Mouse (Mus musculus): Measurements from ENCODE around the gene Il16. TPM values are rescaled to one million over a fixed set of nuclear protein-coding genes. Genes with fewer than 3 reads are reported as not detected.
A peak's percentile ranks its signal among the peaks of the same experiment; 100 is the strongest.

Gene Il16
- polyA plus RNA-seq, 1 experiment from 2014 or later = 4.4 TPM

- ATAC-seq (ENCODE audit: insufficient number of reproducible peaks, insufficient read depth, low FRiP score, low read depth) = no peak
- peaks cover 4% of the 10 kb centered on the region; the same call in 1 of the 2 replicates for H3K4me1 ChIP-seq (ENCODE audit: control insufficient read depth, insufficient read depth, low read length)
- no peaks in the 10 kb centered on the region for H3K9me3 ChIP-seq (ENCODE audit: control insufficient read depth, low read depth, low read length)
- no peak overlapping the region for H3K27ac ChIP-seq (ENCODE audit: low read length)
- H3K36me3 ChIP-seq (ENCODE audit: control insufficient read depth, insufficient read depth, low read length) = no peaks in the 10 kb centered on the region
- no peak overlapping the region for H3K4me3 ChIP-seq (ENCODE audit: low read depth, low read length)
- no peak overlapping the region for H3K9ac ChIP-seq (replicated peaks; ENCODE audit: low read depth, low read length)
- WGBS = 84% methylated on average over 2 of the region's 2 CpGs
- H3K4me2 ChIP-seq (replicated peaks; ENCODE audit: low read depth, low read length) = no peak overlapping the region
- no peaks in the 10 kb centered on the region for H3K27me3 ChIP-seq (ENCODE audit: control insufficient read depth, insufficient read depth, low read length)
Observed at GRCm38 (mm10) chr7:83653605-83654051, 91.9 kb downstream of the Il16 start.

- H3K9me3 ChIP-seq (ENCODE audit: control insufficient read depth, low read depth, low read length) = no peaks in the 10 kb centered on the region
- WGBS = 84% methylated on average over 5 of the region's 5 CpGs
Observed at GRCm38 (mm10) chr7:83652498-83652897, 93.0 kb downstream of the Il16 start.

GRCm38 (mm10) chr7:83650638-83651037, 94.9 kb downstream of the Il16 start:
- no peak overlapping the region for H3K27ac ChIP-seq (ENCODE audit: low read length)
- no peak for ATAC-seq (ENCODE audit: insufficient number of reproducible peaks, insufficient read depth, low FRiP score, low read depth)
- no peaks in the 10 kb centered on the region for H3K9me3 ChIP-seq (ENCODE audit: control insufficient read depth, low read depth, low read length)
- H3K4me1 ChIP-seq (ENCODE audit: control insufficient read depth, insufficient read depth, low read length) = peaks cover 6% of the 10 kb centered on the region; the same call in 1 of the 2 replicates
- H3K9ac ChIP-seq (replicated peaks; ENCODE audit: low read depth, low read length) = no peak overlapping the region
- no peaks in the 10 kb centered on the region for H3K36me3 ChIP-seq (ENCODE audit: control insufficient read depth, insufficient read depth, low read length)
- H3K27me3 ChIP-seq (ENCODE audit: control insufficient read depth, insufficient read depth, low read length) = no peaks in the 10 kb centered on the region
- H3K4me3 ChIP-seq (ENCODE audit: low read depth, low read length) = no peak overlapping the region
- no peak overlapping the region for H3K4me2 ChIP-seq (replicated peaks; ENCODE audit: low read depth, low read length)
- whole genome bisulfite sequencing = 90% methylated on average over 5 of the region's 5 CpGs

More at GRCm38 (mm10) chr7:83652498-83652897, 93.0 kb downstream of the Il16 start:
- H3K4me1 ChIP-seq (ENCODE audit: control insufficient read depth, insufficient read depth, low read length) = peaks cover 6% of the 10 kb centered on the region; the same call in 1 of the 2 replicates
- H3K4me3 ChIP-seq (ENCODE audit: low read depth, low read length) = no peak overlapping the region
- H3K27ac ChIP-seq (ENCODE audit: low read length) = no peak overlapping the region
- no peak overlapping the region for H3K4me2 ChIP-seq (replicated peaks; ENCODE audit: low read depth, low read length)
- no peak for ATAC-seq (ENCODE audit: insufficient number of reproducible peaks, insufficient read depth, low FRiP score, low read depth)
- no peaks in the 10 kb centered on the region for H3K27me3 ChIP-seq (ENCODE audit: control insufficient read depth, insufficient read depth, low read length)
- no peaks in the 10 kb centered on the region for H3K36me3 ChIP-seq (ENCODE audit: control insufficient read depth, insufficient read depth, low read length)
- no peak overlapping the region for H3K9ac ChIP-seq (replicated peaks; ENCODE audit: low read depth, low read length)

GRCm38 (mm10) chr7:83648807-83649206, 96.7 kb downstream of the Il16 start:
- Histone ChIP-seq H3K27me3 (ENCODE audit: control insufficient read depth, insufficient read depth, low read length) (no peaks in the 10 kb centered on the region), H3K4me3 (ENCODE audit: low read depth, low read length) (no peak overlapping the region), H3K9ac (replicated peaks; ENCODE audit: low read depth, low read length) (no peak overlapping the region), H3K4me1 (ENCODE audit: control insufficient read depth, insufficient read depth, low read length) (peaks cover 6% of the 10 kb centered on the region; the same call in 1 of the 2 replicates), H3K9me3 (ENCODE audit: control insufficient read depth, low read depth, low read length) (no peaks in the 10 kb centered on the region), H3K27ac (ENCODE audit: low read length) (no peak overlapping the region), H3K36me3 (ENCODE audit: control insufficient read depth, insufficient read depth, low read length) (no peaks in the 10 kb centered on the region), H3K4me2 (replicated peaks; ENCODE audit: low read depth, low read length) (no peak overlapping the region)
- ATAC-seq (ENCODE audit: insufficient number of reproducible peaks, insufficient read depth, low FRiP score, low read depth) = 0 out of 2 replicates have a peak, but pooled peaks have one; percentile 28
- 55% methylated on average over 7 of the region's 7 CpGs for WGBS

GRCm38 (mm10) chr7:83645476-83645875, 100.0 kb downstream of the Il16 start:
- no peak overlapping the region for H3K4me2 ChIP-seq (replicated peaks; ENCODE audit: low read depth, low read length)
- H3K4me1 ChIP-seq (ENCODE audit: control insufficient read depth, insufficient read depth, low read length) = peaks cover 9% of the 10 kb centered on the region; the same call in 1 of the 2 replicates
- ATAC-seq (ENCODE audit: insufficient number of reproducible peaks, insufficient read depth, low FRiP score, low read depth) = no peak
- H3K4me3 ChIP-seq (ENCODE audit: low read depth, low read length) = no peak overlapping the region
- no peaks in the 10 kb centered on the region for H3K27me3 ChIP-seq (ENCODE audit: control insufficient read depth, insufficient read depth, low read length)
- 0 out of 2 replicates have a peak, but pooled peaks cover 2% of the 10 kb centered on the region for H3K36me3 ChIP-seq (ENCODE audit: control insufficient read depth, insufficient read depth, low read length)
- no peak overlapping the region for H3K9ac ChIP-seq (replicated peaks; ENCODE audit: low read depth, low read length)
- H3K9me3 ChIP-seq (ENCODE audit: control insufficient read depth, low read depth, low read length) = no peaks in the 10 kb centered on the region
- no peak overlapping the region for H3K27ac ChIP-seq (ENCODE audit: low read length)
- WGBS = 79% methylated on average over 5 of the region's 5 CpGs

- no peak overlapping the region for H3K4me2 ChIP-seq (replicated peaks; ENCODE audit: low read depth, low read length)
- no peak overlapping the region for H3K4me3 ChIP-seq (ENCODE audit: low read depth, low read length)
- H3K27ac ChIP-seq (ENCODE audit: low read length) = no peak overlapping the region
- no peaks in the 10 kb centered on the region for H3K27me3 ChIP-seq (ENCODE audit: control insufficient read depth, insufficient read depth, low read length)
- peaks cover 9% of the 10 kb centered on the region; the same call in 1 of the 2 replicates for H3K4me1 ChIP-seq (ENCODE audit: control insufficient read depth, insufficient read depth, low read length)
- 88% methylated on average over 2 of the region's 2 CpGs for WGBS
- H3K36me3 ChIP-seq (ENCODE audit: control insufficient read depth, insufficient read depth, low read length) = 0 out of 2 replicates have a peak, but pooled peaks cover 5% of the 10 kb centered on the region
- no peak overlapping the region for H3K9ac ChIP-seq (replicated peaks; ENCODE audit: low read depth, low read length)
- no peak for ATAC-seq (ENCODE audit: insufficient number of reproducible peaks, insufficient read depth, low FRiP score, low read depth)
- no peaks in the 10 kb centered on the region for H3K9me3 ChIP-seq (ENCODE audit: control insufficient read depth, low read depth, low read length)
Observed at GRCm38 (mm10) chr7:83644761-83645160, 100.8 kb downstream of the Il16 start.

- Histone ChIP-seq H3K4me1 (ENCODE audit: control insufficient read depth, insufficient read depth, low read length) (peaks cover 4% of the 10 kb centered on the region; the same call in 1 of the 2 replicates), H3K4me2 (replicated peaks; ENCODE audit: low read depth, low read length) (no peak overlapping the region), H3K27me3 (ENCODE audit: control insufficient read depth, insufficient read depth, low read length) (no peaks in the 10 kb centered on the region), H3K4me3 (ENCODE audit: low read depth, low read length) (no peak overlapping the region), H3K27ac (ENCODE audit: low read length) (no peak overlapping the region), H3K36me3 (ENCODE audit: control insufficient read depth, insufficient read depth, low read length) (peaks cover 5% of the 10 kb centered on the region; the same call in 1 of the 2 replicates), H3K9ac (replicated peaks; ENCODE audit: low read depth, low read length) (no peak overlapping the region), H3K9me3 (ENCODE audit: control insufficient read depth, low read depth, low read length) (no peaks in the 10 kb centered on the region)
- 87% methylated on average over 6 of the region's 6 CpGs for WGBS
- no peak for ATAC-seq (ENCODE audit: insufficient number of reproducible peaks, insufficient read depth, low FRiP score, low read depth)
Observed at GRCm38 (mm10) chr7:83643581-83643980, 101.9 kb downstream of the Il16 start.

- no peak overlapping the region for H3K4me3 ChIP-seq (ENCODE audit: low read depth, low read length)
- H3K9ac ChIP-seq (replicated peaks; ENCODE audit: low read depth, low read length) = no peak overlapping the region
- peaks cover 23% of the 10 kb centered on the region for H3K36me3 ChIP-seq (ENCODE audit: control insufficient read depth, insufficient read depth, low read length)
- WGBS = 59% methylated on average over 2 of the region's 2 CpGs
- 0 out of 2 replicates have a peak, but pooled peaks cover 3% of the 10 kb centered on the region for H3K4me1 ChIP-seq (ENCODE audit: control insufficient read depth, insufficient read depth, low read length)
- no peaks in the 10 kb centered on the region for H3K9me3 ChIP-seq (ENCODE audit: control insufficient read depth, low read depth, low read length)
- H3K27ac ChIP-seq (ENCODE audit: low read length) = no peak overlapping the region
- ATAC-seq (ENCODE audit: insufficient number of reproducible peaks, insufficient read depth, low FRiP score, low read depth) = no peak
- no peaks in the 10 kb centered on the region for H3K27me3 ChIP-seq (ENCODE audit: control insufficient read depth, insufficient read depth, low read length)
- H3K4me2 ChIP-seq (replicated peaks; ENCODE audit: low read depth, low read length) = no peak overlapping the region
Observed at GRCm38 (mm10) chr7:83641163-83641562, 104.4 kb downstream of the Il16 start.

GRCm38 (mm10) chr7:83640581-83640980, 104.9 kb downstream of the Il16 start:
- H3K27ac ChIP-seq (ENCODE audit: low read length) = no peak overlapping the region
- H3K4me3 ChIP-seq (ENCODE audit: low read depth, low read length) = no peak overlapping the region
- no peaks in the 10 kb centered on the region for H3K9me3 ChIP-seq (ENCODE audit: control insufficient read depth, low read depth, low read length)
- no peak overlapping the region for H3K4me2 ChIP-seq (replicated peaks; ENCODE audit: low read depth, low read length)
- no peak overlapping the region for H3K9ac ChIP-seq (replicated peaks; ENCODE audit: low read depth, low read length)
- H3K27me3 ChIP-seq (ENCODE audit: control insufficient read depth, insufficient read depth, low read length) = no peaks in the 10 kb centered on the region
- 87% methylated on average over 5 of the region's 5 CpGs for WGBS
- H3K36me3 ChIP-seq (ENCODE audit: control insufficient read depth, insufficient read depth, low read length) = peaks cover 23% of the 10 kb centered on the region
- ATAC-seq (ENCODE audit: insufficient number of reproducible peaks, insufficient read depth, low FRiP score, low read depth) = no peak
- H3K4me1 ChIP-seq (ENCODE audit: control insufficient read depth, insufficient read depth, low read length) = 0 out of 2 replicates have a peak, but pooled peaks cover 3% of the 10 kb centered on the region
